Comparison of ENCODE assay signal across 9 mouse cellular contexts in genomic region chr17:87882594-87882993, GRCm38 (mm10). TPM values are rescaled to one million over a fixed set of nuclear protein-coding genes. Genes with fewer than 3 reads are reported as not detected.
DNase-seq lines count a peak whose midpoint lies in the region; ATAC-seq lines count a peak whose summit lies in the region.
"Had no signal": no experiment of that assay in that cellular context is flagged by ENCODE, and none has a peak within 500 bp of the region (broad histone marks: within the 10 kb centered on the region; RNA-seq: fewer than 3 reads in every experiment).

No protein-coding gene starts in this region.

- H3K4me1 ChIP-seq in liver, embryonic 12.5 days, result no peaks in the 10 kb centered on the region

- H3K9ac ChIP-seq in liver, embryonic 12.5 days, result no peak overlapping the region
- H3K9ac ChIP-seq: midbrain, embryonic 12.5 days had no signal

- no peak overlapping the region for H3K4me3 ChIP-seq in liver, embryonic 12.5 days
- H3K4me3 ChIP-seq: midbrain, embryonic 12.5 days had no signal

- WGBS in liver, embryonic 12.5 days (ENCODE audit: insufficient replicate concordance), result 0% methylated on average over 1 of the region's 1 CpGs

- no peaks in the 10 kb centered on the region for H3K36me3 ChIP-seq in liver, embryonic 12.5 days
- H3K36me3 ChIP-seq: midbrain, embryonic 12.5 days had no signal

- no peaks in the 10 kb centered on the region for H3K9me3 ChIP-seq in liver, embryonic 12.5 days (replicated peaks)
- H3K9me3 ChIP-seq: midbrain, embryonic 12.5 days had no signal

- H3K27me3 ChIP-seq in liver, embryonic 12.5 days (replicated peaks), result no peaks in the 10 kb centered on the region

- peak; percentile 35 to 53 for DNase-seq in layer of hippocampus, postnatal 10 days (ENCODE audit: low spot score in 2 of 2)
- DNase-seq in layer of hippocampus, postnatal 36 days, result no peak
- DNase-seq in ES-CJ7 (ENCODE audit: low read depth, low spot score) (peak; percentile 75), MN1 (ENCODE audit: low spot score) (no peak)
- peak; percentile 63 to 80 for DNase-seq in adrenal gland, postnatal 36 days
- DNase-seq in heart, postnatal 10 days, result peak; percentile 31 to 45
- peak; percentile 11 to 29 for DNase-seq in spleen, postnatal 14 days (ENCODE audit: low spot score in 2 of 2)

- ATAC-seq in liver, embryonic 12.5 days, result peak; percentile 71

- intact Hi-C loops in heart, postnatal 10 days (cut with DNase I), result loop anchor here (1.0 kb wide), 1 partner anchor 66 kb away; no protein-coding TSS in a partner anchor

- H3K4me2 ChIP-seq in liver, embryonic 12.5 days, result no peak overlapping the region
- H3K4me2 ChIP-seq: midbrain, embryonic 12.5 days had no signal

- no peak overlapping the region for H3K27ac ChIP-seq in liver, embryonic 12.5 days
- H3K27ac ChIP-seq: midbrain, embryonic 12.5 days had no signal

RNA-seq across cellular contexts. Expression of gene Rpl36-ps4, which starts 38.2 kb away (rescaled TPM):
- not detected for total RNA-seq in layer of hippocampus, postnatal 10 days (2021)
- total RNA-seq in layer of hippocampus, postnatal 36 days (2021), result not detected
- total RNA-seq in adrenal gland, postnatal 36 days (2021), result not detected
- not detected for total RNA-seq in heart, postnatal 10 days (2021)
- polyA plus RNA-seq in liver, embryonic 12.5 days (2016; fragmentation: Nextera tagmentation; extraction: Ambion mirVana), result not detected in 2 replicates
- polyA plus RNA-seq: midbrain, embryonic 12.5 days had no signal

Comparison
In these comparisons a context has a peak if more than half of its experiments do, and no peak if none do; other contexts are left out.
1. DNase-seq: peak in layer of hippocampus, postnatal 10 days (2 of 2), ES-CJ7 (single experiment), adrenal gland, postnatal 36 days (2 of 2), heart, postnatal 10 days (2 of 2) and spleen, postnatal 14 days (2 of 2); none in layer of hippocampus, postnatal 36 days (0 of 2) and MN1 (single experiment).